Mouse (Mus musculus): ENCODE results near the gene Dnajb1.

The Dnajb1 gene

GRCm38 (mm10) chr8:83611921-83612320 is 3.9 kb downstream of the Dnajb1 start:
- DNase-seq (ENCODE audit: low spot score in 2 of 2) = no peak

GRCm38 (mm10) chr8:83613695-83614094 is 5.7 kb downstream of the Dnajb1 start:
- DNase-seq (ENCODE audit: low spot score in 2 of 2) = no peak

- DNase-seq (ENCODE audit: low spot score in 2 of 2) = no peak
These were observed 8.6 kb downstream of the Dnajb1 start for GRCm38 (mm10) chr8:83616625-83617024.

- peak in 1 of 2 experiments; percentile 56 for DNase-seq (ENCODE audit: low spot score in 2 of 2)
These were observed 9.1 kb downstream of the Dnajb1 start for GRCm38 (mm10) chr8:83617111-83617510.

GRCm38 (mm10) chr8:83618566-83618965 is 10.6 kb downstream of the Dnajb1 start:
- DNase-seq (ENCODE audit: low spot score in 2 of 2) = no peak

GRCm38 (mm10) chr8:83619568-83620285 is 11.7 kb downstream of the Dnajb1 start:
- no peak for DNase-seq (ENCODE audit: low spot score in 2 of 2)

GRCm38 (mm10) chr8:83621691-83622388 is 13.8 kb downstream of the Dnajb1 start:
- DNase-seq (ENCODE audit: low spot score in 2 of 2) = no peak

GRCm38 (mm10) chr8:83622389-83622989 is 14.5 kb downstream of the Dnajb1 start:
- DNase-seq (ENCODE audit: low spot score in 2 of 2) = peak in 1 of 2 experiments; percentile 95

- DNase-seq (ENCODE audit: low spot score in 2 of 2) = no peak
These were observed 15.6 kb downstream of the Dnajb1 start for GRCm38 (mm10) chr8:83623549-83623948.

- no peak for DNase-seq (ENCODE audit: low spot score in 2 of 2)
These were observed 16.7 kb downstream of the Dnajb1 start for GRCm38 (mm10) chr8:83624739-83625138.

GRCm38 (mm10) chr8:83625676-83626299 is 17.8 kb downstream of the Dnajb1 start:
- DNase-seq (ENCODE audit: low spot score in 2 of 2) = no peak

GRCm38 (mm10) chr8:83632083-83632707 is 24.2 kb downstream of the Dnajb1 start:
- no peak for DNase-seq (ENCODE audit: low spot score in 2 of 2)

GRCm38 (mm10) chr8:83638856-83639255 is 30.9 kb downstream of the Dnajb1 start:
- DNase-seq (ENCODE audit: low spot score in 2 of 2) = no peak

- DNase-seq (ENCODE audit: low spot score in 2 of 2) = no peak
These were observed 31.7 kb downstream of the Dnajb1 start for GRCm38 (mm10) chr8:83639649-83640048.

GRCm38 (mm10) chr8:83647511-83647910 is 39.5 kb downstream of the Dnajb1 start:
- DNase-seq (ENCODE audit: low spot score in 2 of 2) = no peak

- no peak for DNase-seq (ENCODE audit: low spot score in 2 of 2)
These were observed 40.0 kb downstream of the Dnajb1 start for GRCm38 (mm10) chr8:83648031-83648430.

GRCm38 (mm10) chr8:83649699-83650098 is 41.7 kb downstream of the Dnajb1 start:
- DNase-seq (ENCODE audit: low spot score in 2 of 2) = no peak

GRCm38 (mm10) chr8:83652030-83652743 is 44.2 kb downstream of the Dnajb1 start, which contains the start of gene Gipc1:
Gene Gipc1 (plus strand): TSS chr8:83652677.
- peak; percentile 94 to 97 for DNase-seq (ENCODE audit: low spot score in 2 of 2)

GRCm38 (mm10) chr8:83652744-83653661 is 45.0 kb downstream of the Dnajb1 start:
- peak in 1 of 2 experiments; percentile 45 for DNase-seq (ENCODE audit: low spot score in 2 of 2)

GRCm38 (mm10) chr8:83653662-83654017 is 45.6 kb downstream of the Dnajb1 start:
- peak in 1 of 2 experiments; percentile 44 for DNase-seq (ENCODE audit: low spot score in 2 of 2)
